Mouse (Mus musculus) WW6 (cell line): Measurements from ENCODE around the gene Map1s.

Experiments used
- DNase-seq: peaks from one replicate; pipeline ENCODE4 v3.0.0-alpha.2; 2013; ENCODE audit warnings: low read depth, low spot score

The Map1s gene

DNA sequence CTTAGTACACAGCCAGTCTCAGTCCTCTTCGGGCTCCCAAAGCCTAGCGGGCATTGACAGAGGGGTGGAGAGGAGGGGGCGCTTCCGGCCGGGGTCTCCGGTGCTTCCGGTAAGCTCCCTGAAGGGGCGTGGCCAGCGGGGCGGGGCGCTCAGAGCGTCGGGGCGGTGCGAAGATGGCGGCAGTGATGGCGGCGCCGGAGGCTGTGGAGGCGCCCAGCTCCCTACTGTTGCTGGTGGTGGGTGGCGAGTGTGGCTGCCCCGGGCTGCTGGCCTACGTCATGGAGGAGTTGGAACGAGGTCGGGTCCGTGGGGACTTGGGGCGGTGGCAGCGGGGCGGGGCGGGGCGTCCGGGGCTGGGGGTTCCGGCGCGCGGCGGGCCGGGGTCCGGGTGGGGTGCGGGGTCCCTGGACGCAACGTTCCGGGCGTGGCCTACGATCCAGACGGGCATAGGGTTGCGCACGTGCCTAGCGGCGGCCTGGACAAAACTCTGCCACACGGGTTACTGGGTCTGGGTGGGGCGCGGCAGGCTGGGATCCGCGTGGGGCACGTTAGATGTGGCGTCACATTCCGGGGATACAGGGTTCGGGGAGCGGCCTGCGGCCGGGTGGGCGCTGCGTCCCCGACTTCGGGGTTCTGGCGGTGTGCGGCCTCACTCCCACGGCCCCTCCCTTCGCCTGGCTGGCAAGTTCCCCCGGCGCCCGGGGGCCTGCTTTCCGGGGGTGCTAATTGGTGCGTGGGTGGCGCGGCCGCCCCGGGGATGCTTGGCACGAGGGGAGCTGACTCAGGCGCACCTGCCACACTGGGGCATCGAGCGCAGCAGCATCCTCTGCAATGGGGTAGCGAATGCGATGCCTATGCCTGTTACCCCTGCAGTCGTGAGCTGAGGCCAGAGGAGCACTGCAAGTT lies at the start of gene Map1s:
Map1s (plus strand) TSS at position 102 of the 906 bp plus-strand sequence.
- no peak for DNase-seq

DNA sequence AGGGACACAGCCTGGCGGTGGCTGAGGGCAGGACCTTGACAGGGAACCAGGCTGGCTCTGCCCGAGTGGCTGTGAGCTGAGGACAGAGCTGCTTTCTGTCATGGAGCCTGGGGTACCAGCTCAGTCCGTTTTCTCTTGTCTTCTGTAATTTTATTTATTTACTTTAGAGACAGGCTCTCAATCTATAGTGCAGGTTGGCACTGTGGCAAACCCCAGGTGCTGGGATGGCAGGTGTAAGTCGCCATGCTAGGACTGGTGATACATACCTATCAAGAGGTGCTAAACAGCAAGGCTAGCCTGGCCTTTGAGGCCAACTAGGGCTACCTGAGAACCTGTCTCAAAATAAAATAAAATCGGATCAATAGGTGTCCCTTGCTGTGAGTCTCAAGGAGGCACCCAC lies 49.7 kb upstream of the Map1s start:
- DNase-seq: no peak

DNA sequence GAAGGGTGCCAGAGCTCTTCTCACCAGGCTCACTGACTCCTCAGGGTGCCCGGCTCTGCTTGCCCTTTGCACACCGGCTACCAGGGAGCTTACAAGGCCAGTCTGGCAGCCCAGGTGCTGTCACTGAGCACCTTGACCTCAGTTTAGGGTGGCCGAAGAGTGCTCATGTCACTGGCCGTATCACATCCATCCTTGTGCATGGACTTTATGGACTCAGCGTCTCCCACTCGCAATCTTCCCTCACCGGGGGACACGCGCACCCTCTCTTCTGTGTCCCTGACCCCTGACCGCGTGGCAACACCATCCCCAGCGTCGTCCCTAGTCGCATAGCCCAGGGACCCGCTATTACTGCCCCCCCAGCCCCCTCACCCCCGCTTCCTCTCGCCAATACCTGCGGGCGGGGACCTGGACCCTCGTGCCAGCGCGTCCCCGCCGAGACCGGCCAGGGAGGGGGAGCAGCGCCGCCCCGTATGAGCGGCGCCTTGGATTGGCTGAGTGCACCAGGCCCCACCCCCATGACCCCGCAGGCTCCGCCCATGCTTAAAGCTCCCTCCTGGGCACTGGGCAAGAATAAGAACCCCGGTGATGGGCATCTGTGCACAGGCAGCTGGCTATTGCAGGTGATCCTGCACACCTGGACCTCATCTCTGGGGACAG lies 49.1 kb upstream of the Map1s start:
- DNase-seq: no peak

DNA sequence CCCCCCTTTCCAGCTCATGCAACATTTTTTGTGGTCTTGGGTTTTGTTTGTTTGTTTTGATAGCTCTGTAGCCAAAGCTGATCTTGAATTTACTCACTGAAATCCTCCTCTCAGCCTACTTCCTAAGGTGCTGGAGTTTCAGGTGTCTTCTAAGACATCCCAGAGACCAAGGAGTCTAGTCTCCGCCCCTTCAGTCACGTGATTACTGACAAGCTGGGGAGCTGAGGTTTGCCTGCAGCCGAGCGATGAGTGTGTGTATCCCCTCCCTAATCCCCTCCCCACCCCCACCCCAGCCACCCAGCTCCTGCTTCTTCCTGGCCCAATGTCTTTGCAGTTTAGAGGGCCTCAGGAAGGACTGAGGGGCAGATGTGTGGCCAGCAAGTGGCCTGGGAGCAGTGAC lies 48.2 kb upstream of the Map1s start:
- DNase-seq: no peak

DNA sequence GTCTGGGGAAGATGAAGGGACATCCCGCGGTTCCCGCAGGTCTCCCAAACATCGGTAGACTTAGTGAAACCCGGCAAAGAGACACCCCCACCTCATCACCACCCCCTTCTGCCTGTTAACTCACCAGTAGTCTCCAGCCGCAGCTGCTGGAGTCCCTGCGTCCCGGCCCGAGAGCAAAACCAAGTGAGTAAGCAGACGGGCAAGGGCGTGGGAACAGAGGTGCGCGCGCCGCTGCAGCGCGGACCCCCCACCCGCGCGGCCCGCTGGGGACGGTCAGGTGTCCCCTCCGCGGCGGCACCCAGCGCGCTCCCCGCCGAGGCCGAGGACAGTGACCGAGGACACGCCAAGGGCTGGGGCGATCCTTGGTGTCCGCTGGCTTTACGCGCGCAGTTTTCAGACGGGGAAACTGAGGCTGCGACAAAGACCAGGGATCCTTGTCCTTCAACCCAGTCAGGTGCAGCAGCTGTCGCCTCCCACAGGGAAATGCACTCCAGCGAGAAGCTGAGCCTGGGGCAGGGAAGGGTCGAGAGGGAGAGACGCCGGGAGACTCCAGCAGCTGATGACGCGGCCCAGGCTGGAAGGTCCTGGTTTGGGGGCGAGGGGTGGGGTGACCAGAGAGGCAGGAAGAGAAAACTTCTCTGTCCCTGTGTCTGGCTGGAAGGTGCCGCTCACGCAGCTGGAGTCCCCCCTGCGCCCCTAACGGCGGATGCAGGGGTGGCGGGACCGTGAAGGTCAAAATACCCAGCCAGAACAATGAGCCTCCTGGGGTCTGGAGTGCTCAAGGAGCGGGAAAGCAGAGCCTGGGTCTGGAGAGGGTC lies 42.7 kb upstream of the Map1s start, which contains the start of gene Kcnn1:
Kcnn1 (minus strand) TSS at position 435 of the 818 bp plus-strand sequence.
- no peak for DNase-seq

DNA sequence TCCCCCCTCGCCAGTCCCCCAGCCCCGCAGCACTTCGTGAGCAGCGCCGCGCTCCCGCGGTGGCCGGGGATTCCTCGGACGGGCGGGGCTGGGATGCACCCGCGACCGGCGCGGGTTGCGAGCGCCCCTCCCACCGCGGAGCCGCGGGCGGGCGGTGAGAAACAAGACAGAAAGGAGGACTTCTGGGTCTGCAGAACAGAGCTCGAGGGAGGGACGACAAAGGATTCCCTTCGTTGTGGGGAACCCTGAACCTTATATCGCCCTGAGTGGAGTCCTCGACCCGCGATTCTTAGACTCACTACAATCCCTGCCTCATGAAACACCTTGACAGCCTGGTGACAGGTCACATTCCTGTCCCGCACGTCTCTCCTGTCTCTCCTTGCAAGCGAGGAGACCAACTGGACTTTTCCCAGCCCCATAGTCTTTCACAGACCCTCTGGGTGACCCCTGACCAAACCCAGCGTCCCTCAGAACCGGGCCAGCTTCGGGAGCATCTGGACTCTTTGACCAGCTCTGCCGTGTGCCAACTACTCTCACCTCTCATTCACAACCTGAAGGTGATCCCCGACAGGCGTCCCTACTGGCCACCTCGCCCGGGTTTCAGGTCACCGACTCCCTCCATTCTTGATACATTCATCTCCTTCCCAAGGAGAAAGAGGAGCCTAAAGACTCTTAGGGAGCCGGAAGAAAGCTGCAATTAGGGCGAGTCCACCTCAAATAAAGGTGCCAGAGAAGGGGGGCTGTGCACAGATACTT lies 41.6 kb upstream of the Map1s start:
- no peak for DNase-seq

DNA sequence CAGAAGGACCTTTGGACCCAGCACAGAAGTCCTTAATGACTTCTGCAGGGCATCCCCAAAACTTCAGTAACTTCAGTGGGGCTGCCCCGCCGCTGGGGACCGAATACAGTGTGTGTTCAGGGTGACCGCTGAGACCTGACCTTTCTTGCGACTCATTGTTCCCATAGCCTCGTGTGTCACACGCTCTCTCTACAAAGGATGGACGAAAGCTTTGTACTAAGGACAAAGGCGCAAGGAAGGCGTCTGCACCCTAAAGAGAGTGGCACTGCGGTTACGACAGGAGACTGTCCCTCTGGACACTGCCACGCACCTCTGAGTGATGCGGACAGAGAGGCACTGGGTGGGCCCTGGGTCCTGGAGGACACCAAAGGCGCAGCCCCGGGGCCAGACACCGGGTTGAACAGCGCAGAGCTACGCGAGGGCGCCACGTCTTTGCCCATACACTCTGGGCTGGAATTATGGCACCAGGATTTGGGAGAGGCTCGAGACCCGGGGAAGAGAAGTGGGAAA lies 41.0 kb upstream of the Map1s start:
- no peak for DNase-seq

DNA sequence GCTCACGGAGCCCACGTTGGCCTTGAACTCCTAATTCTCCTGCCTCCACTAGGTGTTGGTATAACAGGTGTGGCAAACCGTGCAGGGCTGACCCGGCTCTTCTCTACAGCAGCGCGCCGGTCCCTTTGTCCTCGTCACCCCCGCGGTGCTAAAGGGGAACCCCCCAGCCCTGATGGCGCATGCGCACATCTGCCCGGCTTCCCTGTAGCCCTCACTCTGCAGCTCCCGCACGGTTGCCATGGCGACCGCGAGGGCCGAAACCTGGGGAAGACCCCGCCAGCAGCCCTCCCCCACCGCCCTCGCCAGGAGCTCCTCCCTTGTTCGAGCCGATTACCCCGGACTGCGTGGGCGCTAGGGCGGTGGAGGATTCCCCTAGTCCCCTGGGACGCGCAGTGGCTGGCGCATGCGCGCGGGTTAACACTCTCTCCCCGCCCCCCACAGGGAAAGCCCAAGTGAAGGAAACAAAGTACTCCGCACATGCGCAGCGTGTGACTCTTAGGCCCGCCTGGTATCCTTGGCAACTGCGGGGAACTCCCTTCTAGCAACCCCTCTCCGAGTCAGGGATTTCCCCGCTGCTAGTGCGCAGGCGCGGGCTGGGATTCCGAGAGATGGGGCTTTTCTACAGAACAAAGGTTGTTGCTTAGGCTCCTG lies 40.3 kb upstream of the Map1s start:
- peak; percentile 100 for DNase-seq

DNA sequence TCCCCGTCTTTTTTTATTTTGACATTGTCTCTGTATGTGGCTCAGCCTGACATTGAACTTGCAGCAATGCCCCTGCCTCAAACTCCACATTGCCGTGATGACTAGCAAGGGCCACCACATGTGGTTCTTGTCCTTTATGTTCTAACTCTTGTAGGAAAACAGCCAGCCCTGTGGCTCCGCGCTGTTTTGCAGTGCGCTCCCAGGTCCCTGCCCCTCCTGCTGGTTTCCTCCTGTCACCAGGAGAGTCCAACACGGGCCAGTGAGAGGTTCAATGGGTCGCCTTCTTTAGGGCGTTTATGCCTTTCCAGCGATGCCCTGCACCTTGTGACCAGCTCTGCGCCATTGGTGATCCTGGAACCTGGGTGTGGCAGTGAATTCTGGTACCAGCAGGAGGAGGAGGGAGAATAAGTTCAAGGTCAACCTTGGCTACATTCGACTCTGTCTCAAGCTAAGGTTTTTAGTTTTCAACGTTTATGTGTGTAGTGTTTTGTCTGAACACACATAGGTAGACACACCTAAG lies 39.7 kb upstream of the Map1s start:
- DNase-seq: no peak

DNA sequence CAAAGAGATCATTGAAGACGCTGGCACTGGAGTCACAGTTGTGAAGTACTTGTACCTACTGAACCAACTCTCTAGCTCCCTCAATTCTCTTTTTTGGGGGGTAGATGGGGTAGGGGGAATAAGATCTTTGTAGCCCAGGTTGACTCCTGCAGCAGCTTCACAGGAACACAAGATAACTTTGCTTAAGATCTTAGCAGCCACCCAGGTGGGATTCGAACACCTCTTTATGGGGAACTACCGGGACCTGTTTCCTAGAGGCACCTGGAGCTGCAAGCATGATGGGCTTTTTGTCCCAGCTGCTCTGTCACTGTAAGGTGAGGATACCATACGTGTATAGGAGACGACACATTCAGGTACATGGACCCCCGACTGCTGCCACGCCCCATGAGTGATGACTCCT lies 39.2 kb upstream of the Map1s start:
- no peak for DNase-seq

DNA sequence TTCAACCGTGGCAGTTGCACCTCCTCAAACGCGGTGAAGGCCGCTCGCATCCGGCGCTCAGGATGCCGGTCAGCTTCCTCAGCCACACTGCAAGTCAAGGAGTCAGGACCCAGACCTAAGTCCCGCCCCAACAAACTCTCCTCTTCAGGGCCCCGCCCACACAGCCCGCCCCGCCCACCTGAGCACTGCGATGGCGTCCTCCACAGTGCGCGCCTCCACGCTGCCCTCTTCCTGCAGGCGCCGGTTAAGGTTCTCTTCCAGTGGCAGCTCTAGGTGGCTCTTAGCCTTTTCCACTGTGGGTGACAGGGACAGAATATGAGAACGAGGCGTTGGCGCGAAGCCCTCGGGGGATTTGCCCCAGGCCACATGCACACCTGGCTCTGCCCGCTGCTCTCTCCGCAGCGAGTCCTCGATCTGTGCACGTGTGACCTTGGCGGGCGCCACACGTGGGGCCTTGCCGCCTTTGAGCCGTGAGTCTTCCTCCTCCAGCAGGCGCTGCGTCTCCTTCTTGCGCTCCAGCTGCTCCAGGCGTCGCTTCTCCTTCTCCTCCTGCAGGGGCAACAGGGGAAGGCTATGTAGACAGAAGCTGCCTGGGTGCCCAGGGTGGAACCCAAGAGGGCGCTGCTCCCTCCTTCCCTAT lies 37.1 kb upstream of the Map1s start:
- DNase-seq: no peak

DNA sequence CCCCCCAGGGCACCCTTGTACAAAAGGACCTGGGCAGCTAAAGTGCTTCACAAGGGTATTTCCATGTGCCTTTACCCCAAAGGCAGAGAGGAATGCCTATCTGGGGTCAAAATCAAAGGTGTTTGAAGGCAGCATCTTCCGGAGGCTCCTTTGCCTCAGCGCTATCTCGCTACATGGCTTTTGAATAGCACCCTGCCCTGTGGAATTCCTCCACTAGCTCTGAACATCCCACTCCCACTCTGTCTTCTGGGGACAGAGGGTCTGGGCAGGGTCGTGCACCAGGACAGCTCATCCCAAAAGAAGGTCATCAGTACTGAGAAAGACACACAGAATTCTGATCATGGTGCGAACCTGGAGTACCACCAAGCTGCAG lies 36.5 kb upstream of the Map1s start:
- DNase-seq: no peak

DNA sequence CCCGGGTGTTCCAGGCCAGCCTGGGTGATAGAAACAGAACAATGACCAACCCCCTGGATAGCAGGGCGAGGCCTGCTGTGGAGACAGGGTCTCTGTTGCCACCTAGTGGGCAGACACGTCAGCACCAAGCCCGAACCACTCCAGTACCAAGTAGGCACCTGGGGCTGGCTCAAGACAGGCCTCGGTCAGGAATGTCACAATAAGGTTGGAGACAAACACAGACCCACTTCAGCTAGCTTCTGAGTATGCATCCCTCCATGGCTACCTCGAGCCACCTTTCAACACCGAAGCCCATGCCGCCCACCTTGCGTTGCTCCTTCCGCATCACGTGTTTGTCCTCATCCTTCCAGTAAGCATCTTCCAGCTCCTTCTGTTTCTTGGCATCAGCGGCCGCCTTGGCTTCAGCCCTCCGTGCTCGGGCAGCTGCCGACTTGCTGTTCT lies 36.1 kb upstream of the Map1s start:
- no peak for DNase-seq

DNA sequence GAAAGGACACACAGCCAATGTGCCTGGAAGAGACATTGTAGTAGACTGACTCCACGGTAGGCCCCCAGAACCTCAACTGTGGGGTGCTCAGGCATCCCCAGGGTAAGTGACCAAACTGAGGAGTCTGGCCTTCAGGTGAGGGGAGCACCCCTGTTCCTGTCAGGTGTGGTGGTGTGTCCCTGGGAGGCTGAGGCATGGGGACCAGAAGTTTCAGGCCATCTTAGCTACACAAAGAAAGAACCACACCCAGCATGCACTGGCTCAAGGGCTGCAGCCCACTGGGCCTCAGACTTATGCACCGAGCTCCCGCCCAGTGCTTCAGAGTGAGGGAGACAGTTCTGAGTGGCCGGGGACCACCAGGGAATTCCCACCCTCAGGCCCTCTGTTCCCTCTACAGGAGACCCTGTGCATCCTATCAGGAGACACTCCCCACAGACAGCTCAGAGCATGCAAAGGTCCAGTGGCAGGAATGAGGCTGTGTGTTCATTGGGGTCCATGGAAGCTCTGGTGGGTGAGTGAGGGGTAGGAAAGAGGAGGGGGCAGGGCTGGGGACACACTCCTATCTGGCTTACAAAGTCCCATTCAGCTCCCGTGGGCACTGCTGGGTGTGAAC lies 34.4 kb upstream of the Map1s start:
- no peak for DNase-seq

DNA sequence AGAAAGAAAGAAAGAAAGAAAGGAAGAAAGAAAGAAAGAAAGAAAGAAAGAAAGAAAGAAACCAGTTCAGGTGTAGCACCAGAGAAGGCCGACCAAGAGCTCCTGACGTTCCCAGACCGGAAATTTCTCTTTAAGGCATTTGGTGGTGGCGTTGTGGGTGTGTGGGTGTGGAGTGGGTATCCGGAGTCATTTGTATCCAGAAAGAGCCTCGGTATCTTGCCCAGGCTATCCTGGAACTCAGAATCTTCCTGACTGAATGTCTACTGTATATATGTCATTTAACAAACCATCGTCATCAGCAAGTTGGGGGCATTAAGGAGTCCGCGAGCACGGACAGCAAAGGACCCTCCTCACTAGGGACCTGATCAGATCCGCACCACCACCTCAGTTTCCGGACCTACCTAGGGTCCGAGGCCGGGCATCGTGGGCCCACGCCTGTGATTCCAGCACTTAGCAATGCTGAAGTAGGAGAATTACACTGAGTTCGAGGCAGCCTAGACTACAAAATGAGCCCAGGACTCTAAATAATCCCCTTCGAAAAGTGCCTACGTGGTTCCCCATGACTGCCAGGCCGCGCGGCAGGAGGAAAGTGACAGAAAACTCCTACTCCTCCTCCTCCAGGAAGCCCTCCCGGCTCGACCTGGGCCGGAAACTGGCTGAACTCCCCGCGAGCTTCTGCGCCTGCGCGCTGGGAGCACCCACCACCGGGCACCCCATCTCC lies 32.9 kb upstream of the Map1s start:
- no peak for DNase-seq

DNA sequence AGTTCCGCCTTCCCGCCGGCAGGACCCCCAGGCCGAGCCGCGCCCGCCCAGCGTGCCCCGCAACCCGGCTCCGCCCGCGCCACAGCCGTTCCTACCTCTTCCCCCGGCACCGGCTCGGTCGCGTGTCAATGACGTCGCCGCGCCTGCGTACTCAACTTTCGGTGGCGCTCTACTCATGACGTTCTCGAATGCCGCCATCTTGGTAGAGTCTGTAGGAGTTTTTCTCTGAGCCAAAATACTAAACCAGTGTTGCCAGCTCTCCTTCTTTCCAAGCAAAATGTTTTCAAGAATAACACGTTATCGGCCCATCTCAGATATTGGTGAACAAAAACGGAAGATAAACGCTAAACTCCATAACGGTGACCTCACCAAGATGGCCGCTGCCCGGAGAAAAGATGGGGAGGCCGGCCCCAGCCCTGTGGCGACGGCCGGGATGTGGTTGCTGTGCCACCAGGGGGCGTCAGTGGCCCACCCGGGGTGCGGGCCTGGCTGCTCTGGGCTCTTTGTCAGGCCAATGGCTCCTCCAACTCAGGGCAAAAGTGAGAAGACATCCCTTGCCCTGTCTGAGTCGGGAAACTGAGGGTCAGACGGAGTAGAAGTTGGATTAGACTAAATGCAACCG lies 32.3 kb upstream of the Map1s start, which contains the start of gene Ccdc124:
Ccdc124 (minus strand) TSS at position 572 of the 622 bp plus-strand sequence.
- DNase-seq: no peak

DNA sequence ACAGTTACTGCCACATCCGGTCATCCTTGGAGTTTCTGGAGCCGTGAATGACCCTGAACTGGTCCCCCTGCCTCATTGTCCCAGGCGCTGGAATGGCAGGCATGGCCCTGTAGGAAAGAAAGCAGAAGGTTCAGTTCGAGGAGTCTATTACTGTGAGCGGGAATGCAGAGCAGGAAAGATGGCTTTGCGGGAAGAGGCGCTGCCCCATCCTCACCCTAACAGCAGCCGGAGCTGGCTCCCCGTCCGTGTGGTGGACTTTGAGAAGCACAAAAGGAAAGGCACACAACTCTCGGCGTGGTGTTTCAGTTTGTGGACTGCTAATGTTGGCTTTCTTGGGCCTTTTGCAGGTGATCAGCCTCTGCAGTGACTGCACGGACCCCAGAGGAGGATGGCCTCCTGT lies 31.3 kb upstream of the Map1s start:
- no peak for DNase-seq

DNA sequence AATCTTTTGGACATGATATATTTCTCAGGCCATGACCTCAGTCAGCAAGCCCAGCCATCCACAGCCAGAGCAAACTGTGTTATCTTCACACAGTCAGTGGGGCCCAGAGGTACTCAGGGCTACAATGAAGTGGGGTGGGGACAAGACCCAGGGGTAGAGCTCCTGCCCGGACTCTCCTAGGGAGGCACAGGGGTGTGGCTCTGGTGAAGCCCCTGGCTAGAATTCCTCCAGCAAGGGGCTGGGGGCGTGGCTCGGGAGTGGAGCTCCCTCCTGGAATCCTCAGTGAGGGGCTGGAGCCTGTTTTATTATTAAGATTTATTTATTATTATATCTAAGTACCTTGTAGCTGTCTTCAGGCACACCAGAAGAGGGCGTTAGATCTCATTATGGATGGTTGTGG lies 29.4 kb upstream of the Map1s start:
- DNase-seq: no peak
